Mouse (Mus musculus) lung, adult 2 months (tissue): Measurements from ENCODE around the gene Cox17.

Experiments
- CTCF ChIP-seq: fragments of 200-500 bp; IDR thresholded peaks from 2 replicates; pipeline ENCODE4 v1.5.1; 2011; ENCODE audit warnings: mild to moderate bottlenecking, low read length, control low read depth; ENCODE audit not compliant: insufficient read depth
- POLR2A ChIP-seq: fragments of 200-500 bp; IDR thresholded peaks from 2 replicates; pipeline ENCODE4 v1.6.1; 2011; ENCODE audit warnings: low read depth, mild to moderate bottlenecking, control low read depth, low read length, borderline replicate concordance; ENCODE audit errors: extremely low read depth

DNA sequence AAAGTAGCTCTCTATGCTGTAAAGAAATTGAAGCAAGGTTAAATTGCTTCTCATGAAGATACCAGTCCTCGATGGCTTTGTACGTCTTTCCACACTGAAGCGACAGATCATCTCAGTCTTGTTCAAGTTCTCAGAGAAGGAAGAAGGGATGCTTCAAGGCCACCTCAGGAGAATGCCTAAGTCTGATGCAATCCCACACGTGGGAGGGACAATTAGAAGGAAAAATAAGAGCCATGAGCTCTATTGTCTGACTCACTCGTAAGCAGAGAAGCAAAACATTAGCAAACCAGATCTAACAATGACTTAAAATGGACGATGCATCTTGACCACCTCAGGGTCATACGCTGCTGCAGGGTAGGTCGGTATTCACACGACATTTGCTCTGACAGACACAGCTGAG lies 28.3 kb upstream of the Cox17 start:
- TF ChIP-seq POLR2A: no peak
- TF ChIP-seq CTCF: no peak
